Mouse (Mus musculus): ENCODE data around the gene Rad51. TPM values are rescaled to one million over a fixed set of nuclear protein-coding genes. Genes with fewer than 3 reads are reported as not detected.

Rad51 gene
- polyA plus RNA-seq (2015; fragmentation: Nextera tagmentation; extraction: Ambion mirVana) = 8.3 and 10.5 TPM in 2 replicates

DNA sequence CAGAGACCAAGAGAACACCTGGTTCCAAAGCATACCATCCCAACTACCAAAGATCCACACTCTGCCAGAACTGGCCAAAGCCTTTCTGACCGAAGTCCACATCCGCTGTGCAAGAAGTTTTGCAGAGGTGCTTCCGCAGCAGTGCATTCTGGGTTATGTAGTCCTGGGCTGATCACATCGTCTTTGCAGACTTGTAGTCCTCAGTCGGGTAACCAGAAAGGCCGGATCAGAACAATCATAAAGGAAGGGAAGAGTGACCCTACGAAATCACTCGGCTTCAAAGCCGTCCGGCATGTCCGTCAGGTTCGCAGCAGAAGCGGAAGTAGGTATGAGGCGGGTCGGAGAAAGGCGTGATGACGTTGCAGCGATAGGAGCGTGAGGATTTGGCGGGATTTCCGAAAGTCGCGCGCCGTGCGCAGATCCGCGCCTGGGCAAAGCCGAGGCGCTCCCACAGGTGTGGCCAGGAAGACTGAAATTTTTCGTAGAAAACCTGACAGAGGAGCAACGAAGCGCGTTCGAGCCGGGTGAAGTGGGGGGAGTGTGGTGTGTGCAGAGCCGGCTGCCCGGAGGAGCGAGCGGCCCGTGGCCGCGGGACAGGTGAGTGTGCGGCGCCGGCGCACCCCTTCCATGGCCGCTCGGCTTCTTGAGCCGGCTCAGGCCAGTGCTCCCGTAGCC lies at the start of gene Rad51:
Gene Rad51 (plus strand): TSS at position 356 of the 675 bp plus-strand sequence.
- H3K9me3 ChIP-seq = no peaks in the 10 kb centered on the region
- peak within 1 kb of the TSS; percentile 46 for H3K4me3 ChIP-seq
- peak within 1 kb of the TSS; percentile 59 for H3K27ac ChIP-seq (replicated peaks)
- H3K4me2 ChIP-seq = peak within 1 kb of the TSS; percentile 90
- under 1% methylated on average over 51 of the region's 51 CpGs for WGBS
- peak within 1 kb of the TSS; percentile 41 for H3K9ac ChIP-seq
- no peaks in the 10 kb centered on the region for H3K36me3 ChIP-seq
- no peaks in the 10 kb centered on the region for H3K27me3 ChIP-seq
- peak; percentile 94 for ATAC-seq (ENCODE audit: low read depth)
- H3K4me1 ChIP-seq (replicated peaks) = peaks cover 11% of the 10 kb centered on the region

DNA sequence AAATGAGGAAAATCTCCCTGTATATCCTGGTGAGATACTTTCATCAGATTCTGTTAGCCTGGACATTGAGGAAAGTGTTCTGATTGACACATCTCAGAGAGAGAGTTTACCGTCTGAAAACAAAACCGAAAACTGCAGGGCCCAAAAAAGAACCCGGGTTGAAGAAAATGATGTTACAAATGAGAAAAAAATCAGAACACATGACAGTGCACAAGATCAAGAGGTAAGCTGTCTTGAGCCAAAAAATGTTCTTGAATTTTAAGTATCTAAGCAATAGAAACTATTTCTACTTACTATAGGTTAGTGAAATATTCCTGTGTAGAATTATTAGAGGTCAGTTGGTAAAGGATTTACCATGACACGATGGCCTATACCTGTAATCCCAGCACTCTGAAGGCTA lies 40.2 kb upstream of the Rad51 start:
- Histone ChIP-seq H3K9me3 (no peaks in the 10 kb centered on the region), H3K27me3 (no peaks in the 10 kb centered on the region), H3K4me2 (no peak overlapping the region), H3K36me3 (0 out of 2 replicates have a peak, but pooled peaks cover 5% of the 10 kb centered on the region), H3K9ac (no peak overlapping the region), H3K4me1 (replicated peaks) (no peaks in the 10 kb centered on the region), H3K27ac (replicated peaks) (no peak overlapping the region), H3K4me3 (no peak overlapping the region)
- 95% methylated on average over 4 of the region's 4 CpGs for WGBS
- no peak for ATAC-seq (ENCODE audit: low read depth)

DNA sequence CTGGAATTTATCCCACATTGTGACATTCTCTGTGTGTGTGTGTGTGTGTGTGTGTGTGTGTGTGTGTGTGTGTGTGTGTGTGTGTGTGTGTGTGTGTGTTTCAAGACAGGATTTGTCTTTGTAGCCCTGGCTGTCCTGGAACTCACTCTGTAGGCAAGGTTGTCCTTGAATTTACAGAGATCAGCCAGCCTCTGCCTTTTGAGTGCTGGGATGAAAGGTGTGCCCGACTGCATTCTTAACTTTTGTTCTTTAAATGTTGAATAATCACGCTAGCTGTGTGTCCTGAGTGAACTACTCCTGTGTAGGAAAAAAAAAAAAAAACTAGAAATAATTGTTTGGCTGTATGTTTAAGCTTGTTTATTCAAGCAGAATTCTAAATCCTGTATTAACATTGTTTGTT lies 26.4 kb upstream of the Rad51 start:
- no peak for ATAC-seq (ENCODE audit: low read depth)
- no peaks in the 10 kb centered on the region for H3K27me3 ChIP-seq
- no peak overlapping the region for H3K4me3 ChIP-seq
- H3K27ac ChIP-seq (replicated peaks) = no peak overlapping the region
- no peak overlapping the region for H3K9ac ChIP-seq
- H3K4me1 ChIP-seq (replicated peaks) = no peaks in the 10 kb centered on the region
- H3K9me3 ChIP-seq = no peaks in the 10 kb centered on the region
- peaks cover 3% of the 10 kb centered on the region; the same call in 1 of the 2 replicates for H3K36me3 ChIP-seq
- WGBS = 91% methylated on average over 2 of the region's 2 CpGs
- H3K4me2 ChIP-seq = no peak overlapping the region

DNA sequence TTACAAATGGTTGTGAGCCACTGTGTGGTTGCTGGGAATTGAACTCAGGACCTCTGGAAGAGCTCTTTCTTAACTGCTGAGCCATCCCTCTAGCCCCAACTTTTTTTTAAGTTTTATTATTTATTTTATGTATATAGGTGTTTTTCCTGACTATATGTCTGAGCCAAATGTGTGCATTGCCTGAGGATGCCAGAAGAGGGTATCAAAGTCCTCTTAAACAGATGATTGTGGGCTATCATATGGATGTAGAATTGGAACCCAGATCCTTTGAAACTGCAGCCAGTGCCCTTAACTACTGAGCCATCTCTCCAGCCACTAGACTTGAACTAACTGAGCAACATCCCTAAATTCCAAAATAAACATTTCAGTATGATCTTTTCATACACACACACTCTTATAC lies 11.0 kb upstream of the Rad51 start:
- Histone ChIP-seq H3K27ac (replicated peaks) (no peak overlapping the region), H3K9ac (no peak overlapping the region), H3K4me1 (replicated peaks) (no peaks in the 10 kb centered on the region), H3K27me3 (no peaks in the 10 kb centered on the region), H3K4me3 (no peak overlapping the region), H3K36me3 (peaks cover 12% of the 10 kb centered on the region; the same call in 1 of the 2 replicates), H3K9me3 (no peaks in the 10 kb centered on the region), H3K4me2 (no peak overlapping the region)
- no peak for ATAC-seq (ENCODE audit: low read depth)

DNA sequence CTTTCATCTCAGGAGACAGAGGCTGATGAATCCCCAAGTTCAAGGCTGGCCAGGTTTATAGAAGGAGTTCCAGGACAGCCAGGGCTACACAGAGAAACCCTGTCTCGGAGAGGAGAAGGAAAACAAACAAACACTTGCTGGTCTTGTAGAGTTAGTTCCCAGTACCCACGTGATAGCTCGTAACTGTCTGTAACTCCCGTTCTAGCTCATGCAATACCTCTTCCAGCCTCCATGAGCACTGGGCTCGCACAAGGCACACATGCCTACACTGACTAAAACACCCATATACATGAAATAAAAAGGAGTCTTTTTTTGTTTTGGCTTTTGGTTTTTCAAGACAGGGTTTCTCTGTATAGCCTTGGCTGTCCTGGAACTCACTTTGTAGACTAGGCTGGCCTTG lies 6.0 kb upstream of the Rad51 start:
- Histone ChIP-seq H3K27me3 (no peaks in the 10 kb centered on the region), H3K36me3 (0 out of 2 replicates have a peak, but pooled peaks cover 7% of the 10 kb centered on the region), H3K9me3 (no peaks in the 10 kb centered on the region), H3K4me2 (no peak overlapping the region), H3K9ac (no peak overlapping the region), H3K4me1 (replicated peaks) (peaks cover under 1% of the 10 kb centered on the region; the same call in 1 of the 2 replicates), H3K27ac (replicated peaks) (no peak overlapping the region), H3K4me3 (no peak overlapping the region)
- ATAC-seq (ENCODE audit: low read depth) = no peak
- 85% methylated on average over 5 of the region's 5 CpGs for WGBS

DNA sequence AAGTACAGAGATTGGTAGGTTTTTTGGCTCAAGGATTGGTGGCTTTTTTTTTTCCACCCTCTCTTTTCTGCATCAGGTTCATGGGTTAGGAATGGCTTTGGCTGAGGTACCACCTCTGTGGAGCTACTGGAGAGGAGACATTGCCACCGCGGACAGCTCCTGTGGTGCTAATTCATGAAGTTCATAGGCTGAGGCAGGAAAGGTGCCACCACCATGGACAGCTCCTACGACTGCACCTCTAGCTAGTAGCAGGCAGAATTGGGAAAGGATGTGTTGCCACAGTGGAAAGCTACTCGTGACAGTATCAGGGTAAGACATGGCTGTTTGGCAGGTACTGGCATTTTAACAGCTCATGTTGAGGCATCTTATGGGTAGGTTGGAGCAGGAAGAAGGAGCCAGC lies 4.0 kb upstream of the Rad51 start:
- no peak overlapping the region for H3K4me2 ChIP-seq
- WGBS = 71% methylated on average over 4 of the region's 4 CpGs
- H3K4me3 ChIP-seq = no peak overlapping the region
- H3K36me3 ChIP-seq = no peaks in the 10 kb centered on the region
- no peaks in the 10 kb centered on the region for H3K27me3 ChIP-seq
- H3K4me1 ChIP-seq (replicated peaks) = peaks cover 11% of the 10 kb centered on the region
- H3K27ac ChIP-seq (replicated peaks) = no peak overlapping the region
- H3K9ac ChIP-seq = no peak overlapping the region
- no peaks in the 10 kb centered on the region for H3K9me3 ChIP-seq
- ATAC-seq (ENCODE audit: low read depth) = no peak

DNA sequence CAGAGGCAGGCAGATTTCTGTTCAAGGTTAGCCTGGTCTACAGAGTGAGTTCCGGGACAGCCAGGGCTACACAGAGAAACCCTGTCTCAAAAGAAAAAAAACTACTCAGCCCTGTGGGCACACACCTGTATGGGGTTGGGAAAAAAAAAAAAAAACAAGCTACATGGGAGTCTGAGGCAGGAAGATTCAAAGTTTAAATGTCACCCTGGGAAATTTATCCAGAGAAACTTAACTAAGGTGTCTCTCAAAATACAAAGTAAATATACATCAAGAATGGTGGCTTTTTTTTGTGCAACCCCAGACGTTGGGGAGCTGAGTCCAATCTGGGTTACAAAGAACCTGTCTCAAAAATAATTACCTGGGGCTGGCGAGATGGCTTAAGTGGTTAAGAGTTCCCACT lies 1.5 kb upstream of the Rad51 start:
- Histone ChIP-seq H3K27me3 (no peaks in the 10 kb centered on the region), H3K4me1 (replicated peaks) (peaks cover 11% of the 10 kb centered on the region), H3K4me3 (no peak overlapping the region), H3K4me2 (no peak overlapping the region), H3K27ac (replicated peaks) (no peak overlapping the region), H3K36me3 (no peaks in the 10 kb centered on the region), H3K9ac (no peak overlapping the region), H3K9me3 (no peaks in the 10 kb centered on the region)
- WGBS = 90% methylated on average over 3 of the region's 3 CpGs
- no peak for ATAC-seq (ENCODE audit: low read depth)

DNA sequence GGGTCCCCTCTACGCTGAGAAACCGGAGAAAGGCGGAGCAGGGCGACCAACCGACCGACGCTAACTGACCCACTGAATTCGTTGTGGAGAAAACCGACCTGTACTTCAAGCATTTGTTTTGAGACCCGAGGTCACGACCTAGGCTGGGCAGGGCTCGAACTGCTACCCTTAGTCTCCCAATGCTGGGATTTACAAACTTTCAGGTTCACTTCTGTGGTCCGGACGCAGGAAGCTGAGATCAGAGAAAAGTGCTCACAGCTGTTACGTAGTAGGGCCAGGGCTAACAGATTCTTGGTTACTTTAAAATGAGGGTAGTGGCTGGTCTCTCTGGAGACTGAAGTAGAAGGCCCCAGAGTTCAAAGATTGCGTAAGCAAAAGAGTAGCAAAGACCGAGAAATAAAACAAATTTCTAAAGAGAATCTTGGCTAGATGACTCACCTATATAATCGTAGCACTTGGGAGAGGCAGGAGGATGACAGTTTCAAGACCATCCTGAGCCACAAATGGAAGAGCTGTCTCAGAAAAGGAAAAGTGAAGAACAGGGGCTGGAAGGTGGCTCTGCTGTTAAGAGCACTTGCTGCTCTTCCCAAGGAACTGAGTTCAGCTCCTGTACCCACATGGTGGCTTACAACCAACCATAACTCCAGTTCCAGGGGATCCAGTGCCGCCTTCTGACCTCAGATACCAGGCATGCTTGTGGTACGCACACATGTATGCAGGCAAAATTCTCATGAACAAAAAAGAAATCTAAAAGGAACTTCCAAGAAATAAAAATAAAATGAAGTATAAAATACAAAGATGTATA lies 730 bp downstream of the Rad51 start:
- H3K9me3 ChIP-seq = no peaks in the 10 kb centered on the region
- no peak for ATAC-seq (ENCODE audit: low read depth)

DNA sequence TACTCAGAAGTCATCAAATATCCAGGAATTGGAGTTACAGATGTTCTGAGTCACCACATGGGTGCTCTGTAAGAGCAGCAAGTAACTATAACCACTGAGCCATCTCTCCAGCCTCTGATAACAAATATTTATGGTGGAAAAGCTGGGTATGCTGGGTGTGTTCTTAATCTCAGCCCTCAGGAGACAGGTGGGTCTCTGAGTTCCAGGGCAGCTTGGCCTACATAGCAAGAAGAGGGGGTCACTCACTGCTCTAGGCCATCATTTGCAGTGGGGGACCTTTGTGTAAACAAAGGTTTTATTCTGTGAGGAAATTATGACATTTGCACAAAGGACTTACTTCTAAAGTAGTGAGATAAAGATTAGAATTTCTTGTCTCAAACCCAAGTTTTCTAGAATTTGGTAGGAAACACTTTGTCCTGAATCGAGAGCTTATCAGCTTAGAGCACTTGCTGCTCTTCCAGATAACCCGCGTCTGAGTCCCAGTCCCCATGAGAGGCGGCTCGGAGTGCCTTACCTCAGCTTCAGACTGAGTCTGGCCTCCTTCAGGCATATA lies 23.8 kb downstream of the Rad51 start:
- H3K36me3 ChIP-seq = peaks cover 67% of the 10 kb centered on the region
- no peaks in the 10 kb centered on the region for H3K9me3 ChIP-seq
- 88% methylated on average over 5 of the region's 5 CpGs for WGBS
- no peaks in the 10 kb centered on the region for H3K27me3 ChIP-seq
- ATAC-seq (ENCODE audit: low read depth) = no peak
- no peak overlapping the region for H3K9ac ChIP-seq
- no peak overlapping the region for H3K27ac ChIP-seq (replicated peaks)
- H3K4me1 ChIP-seq (replicated peaks) = no peaks in the 10 kb centered on the region
- no peak overlapping the region for H3K4me2 ChIP-seq
- H3K4me3 ChIP-seq = no peak overlapping the region

More for the DNA sequence above, 730 bp downstream of the Rad51 start:
- no peak overlapping the region for H3K27ac ChIP-seq (replicated peaks)
- H3K4me3 ChIP-seq = peak overlapping the region; percentile 46
- H3K36me3 ChIP-seq = no peaks in the 10 kb centered on the region
- H3K9ac ChIP-seq = peak overlapping the region; percentile 41
- peaks cover 11% of the 10 kb centered on the region for H3K4me1 ChIP-seq (replicated peaks)
- 15% methylated on average over 20 of the region's 20 CpGs for WGBS
- peak overlapping the region; percentile 90 for H3K4me2 ChIP-seq
- no peaks in the 10 kb centered on the region for H3K27me3 ChIP-seq

DNA sequence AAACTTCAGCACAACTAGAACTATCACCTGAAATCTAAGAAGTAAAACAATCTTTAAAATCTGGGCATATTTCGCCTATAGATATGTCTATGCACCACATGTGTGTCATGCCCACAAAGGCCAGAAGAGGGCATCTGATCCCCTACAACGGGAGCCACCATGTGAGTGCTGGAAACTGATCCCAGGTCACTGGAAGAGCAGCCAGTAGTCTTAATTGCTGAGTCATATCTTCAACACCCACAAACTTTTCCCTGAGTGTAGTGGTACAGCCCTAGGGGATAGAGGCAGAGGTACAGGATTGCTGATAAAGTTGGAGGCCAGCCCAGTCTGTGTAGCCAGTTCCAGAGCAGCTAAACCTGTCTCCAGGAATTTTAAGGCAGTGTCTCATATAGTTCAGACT lies 32.6 kb downstream of the Rad51 start:
- Histone ChIP-seq H3K4me2 (no peak overlapping the region), H3K4me3 (no peak overlapping the region), H3K36me3 (peaks cover 95% of the 10 kb centered on the region), H3K27me3 (no peaks in the 10 kb centered on the region), H3K4me1 (replicated peaks) (no peaks in the 10 kb centered on the region), H3K9ac (no peak overlapping the region), H3K9me3 (no peaks in the 10 kb centered on the region), H3K27ac (replicated peaks) (no peak overlapping the region)
- WGBS = 94% methylated on average over 2 of the region's 2 CpGs
- ATAC-seq (ENCODE audit: low read depth) = no peak

DNA sequence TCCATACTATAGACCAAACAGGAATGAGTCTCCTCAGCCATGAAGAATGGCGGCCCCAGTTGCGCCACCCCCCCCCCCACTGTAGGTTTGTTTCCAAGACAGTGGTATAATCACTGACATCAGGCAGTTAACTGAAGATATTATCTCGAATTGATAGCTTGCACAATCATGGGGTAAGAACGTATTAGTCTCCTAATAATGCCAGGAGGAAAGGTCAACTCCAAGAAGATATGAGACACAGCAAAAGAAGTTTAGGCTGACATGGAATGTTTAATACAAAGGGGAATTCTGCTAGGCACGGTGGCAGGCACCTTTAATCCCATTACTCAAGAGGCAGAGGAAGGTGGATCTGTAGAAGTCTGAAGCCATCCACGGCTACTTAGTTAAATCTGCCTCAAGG lies 33.8 kb downstream of the Rad51 start:
- Histone ChIP-seq H3K9me3 (no peaks in the 10 kb centered on the region), H3K27me3 (no peaks in the 10 kb centered on the region), H3K4me1 (replicated peaks) (no peaks in the 10 kb centered on the region), H3K4me3 (no peak overlapping the region), H3K4me2 (no peak overlapping the region), H3K27ac (replicated peaks) (no peak overlapping the region), H3K9ac (no peak overlapping the region), H3K36me3 (peaks cover 95% of the 10 kb centered on the region)
- WGBS = 87% methylated on average over 6 of the region's 6 CpGs
- no peak for ATAC-seq (ENCODE audit: low read depth)

DNA sequence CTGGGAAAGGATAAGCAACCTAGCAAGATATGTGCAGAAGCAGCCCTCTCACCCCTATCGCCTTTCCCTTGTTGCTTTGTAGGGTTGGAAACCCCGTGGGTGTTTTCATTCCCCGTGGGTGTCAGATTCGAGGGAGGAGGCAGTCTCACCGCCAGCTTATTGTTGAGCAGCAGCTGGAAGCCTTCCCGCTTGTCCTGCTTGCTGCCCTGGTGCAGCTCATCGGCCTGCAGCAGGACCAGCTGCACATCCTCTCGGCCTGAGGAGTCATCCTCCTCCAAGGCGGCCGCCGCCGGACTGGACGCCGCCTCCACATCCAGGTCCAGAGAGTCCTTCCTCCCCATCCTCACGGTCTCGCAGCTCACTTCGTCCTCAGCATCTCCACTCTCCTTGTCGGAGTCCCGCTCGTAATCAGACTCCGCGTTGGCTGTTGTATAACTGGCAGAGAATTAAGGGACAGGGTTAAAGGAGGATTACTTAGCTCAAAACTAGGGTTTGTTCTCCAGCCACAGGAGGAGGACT lies 34.6 kb downstream of the Rad51 start:
- Histone ChIP-seq H3K4me1 (replicated peaks) (no peaks in the 10 kb centered on the region), H3K9me3 (no peaks in the 10 kb centered on the region), H3K27ac (replicated peaks) (no peak overlapping the region), H3K4me3 (no peak overlapping the region), H3K36me3 (peaks cover 95% of the 10 kb centered on the region), H3K27me3 (no peaks in the 10 kb centered on the region), H3K4me2 (no peak overlapping the region), H3K9ac (no peak overlapping the region)
- ATAC-seq (ENCODE audit: low read depth) = no peak
- WGBS = 89% methylated on average over 22 of the region's 22 CpGs
